Comparison of ENCODE assay signal across 8 mouse cellular contexts in the genomic region with DNA sequence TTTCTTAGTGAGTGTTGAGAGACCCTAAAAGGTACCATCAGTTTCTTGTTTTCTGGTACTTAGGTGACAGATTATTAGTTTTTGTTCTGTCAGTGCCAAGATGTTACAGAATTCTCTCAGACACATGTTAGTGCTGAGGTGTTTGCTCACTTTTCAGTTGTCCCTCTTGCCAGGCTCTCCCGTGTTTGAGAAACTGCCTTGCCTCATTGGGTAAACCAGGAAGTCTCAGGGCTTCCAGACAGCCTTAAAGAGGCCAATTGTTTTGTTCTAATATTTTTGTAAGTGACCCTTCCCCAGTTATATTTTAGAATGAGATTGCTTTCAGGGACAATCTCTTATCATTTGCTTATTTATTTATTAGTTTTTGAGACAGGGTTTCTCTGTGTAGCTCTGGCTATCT. TPM values are rescaled to one million over a fixed set of nuclear protein-coding genes. Genes with fewer than 3 reads are reported as not detected.
DNase-seq lines count a peak whose midpoint lies in the region; ATAC-seq lines count a peak whose summit lies in the region.

No protein-coding gene starts in this region.

- ATAC-seq in hindbrain, embryonic 14.5 days (ENCODE audit: low FRiP score), result no peak

- no peak overlapping the region for H3K27ac ChIP-seq in hindbrain, embryonic 14.5 days

- intact Hi-C loops in heart, postnatal 36 days (cut with DNase I), result no loop called here

- 3% methylated on average over 1 of the region's 1 CpGs for WGBS in hindbrain, embryonic 14.5 days

- peak overlapping the region; percentile 99 for H3K4me3 ChIP-seq in hindbrain, embryonic 14.5 days (replicated peaks; ENCODE audit: low read length)

- no peak overlapping the region for H3K9ac ChIP-seq in hindbrain, embryonic 14.5 days

- H3K4me2 ChIP-seq in hindbrain, embryonic 14.5 days (replicated peaks), result peak overlapping the region; percentile 57

- peaks cover 41% of the 10 kb centered on the region for H3K4me1 ChIP-seq in hindbrain, embryonic 14.5 days (replicated peaks; ENCODE audit: control insufficient read depth, insufficient read depth, low read length)

- H3K27me3 ChIP-seq in hindbrain, embryonic 14.5 days (ENCODE audit: control insufficient read depth, insufficient read depth, low read length), result no peaks in the 10 kb centered on the region

- peak; percentile 76 for DNase-seq in heart, adult 11 months
- DNase-seq in heart, postnatal 36 days, result no peak
- DNase-seq in adipocyte (ENCODE audit: low spot score), result peak; percentile 71
- DNase-seq in hindbrain, embryonic 14.5 days (ENCODE audit: low spot score), result no peak
- peak; percentile 58 for DNase-seq in lung, postnatal 36 days
- no peak for DNase-seq in natural killer cell, adult 2 months (ENCODE audit: low spot score in 2 of 2)
- no peak for DNase-seq in embryo, embryonic 10 days (ENCODE audit: low spot score)
- no peak for DNase-seq in adrenal gland, adult 8-10 months

- no peaks in the 10 kb centered on the region for H3K9me3 ChIP-seq in hindbrain, embryonic 14.5 days (ENCODE audit: control insufficient read depth, low read length)

- H3K36me3 ChIP-seq in hindbrain, embryonic 14.5 days (replicated peaks; ENCODE audit: control insufficient read depth, insufficient read depth), result peaks cover 9% of the 10 kb centered on the region

RNA-seq across cellular contexts. Expression of gene Pum1, which starts 2.1 kb away (rescaled TPM):
- total RNA-seq in heart, postnatal 36 days (2021), result 10 to 100 TPM; 55.5 to 62.1 TPM
- polyA plus RNA-seq in hindbrain, embryonic 14.5 days (2014; fragmentation: Nextera tagmentation; extraction: Ambion mirVana), result 88.9 and 91.1 TPM in 2 replicates
- 10 to 100 TPM; 62.4 to 92.5 (median 83.2) TPM for total RNA-seq in adrenal gland, adult 8-10 months (2022)

Comparison
In these comparisons a context has a peak if more than half of its experiments do, and no peak if none do; other contexts are left out.
1. DNase-seq: peak in heart, adult 11 months (single experiment), adipocyte (single experiment) and lung, postnatal 36 days (single experiment); none in heart, postnatal 36 days (0 of 2), hindbrain, embryonic 14.5 days (single experiment), natural killer cell, adult 2 months (0 of 2), embryo, embryonic 10 days (single experiment) and adrenal gland, adult 8-10 months (single experiment).